Mouse (Mus musculus): Measurements from ENCODE around the gene Ric3. TPM values are rescaled to one million over a fixed set of nuclear protein-coding genes. Genes with fewer than 3 reads are reported as not detected.

Ric3 gene
- polyA plus RNA-seq, 1 experiment from 2014 or later = 0.58 TPM

DNA sequence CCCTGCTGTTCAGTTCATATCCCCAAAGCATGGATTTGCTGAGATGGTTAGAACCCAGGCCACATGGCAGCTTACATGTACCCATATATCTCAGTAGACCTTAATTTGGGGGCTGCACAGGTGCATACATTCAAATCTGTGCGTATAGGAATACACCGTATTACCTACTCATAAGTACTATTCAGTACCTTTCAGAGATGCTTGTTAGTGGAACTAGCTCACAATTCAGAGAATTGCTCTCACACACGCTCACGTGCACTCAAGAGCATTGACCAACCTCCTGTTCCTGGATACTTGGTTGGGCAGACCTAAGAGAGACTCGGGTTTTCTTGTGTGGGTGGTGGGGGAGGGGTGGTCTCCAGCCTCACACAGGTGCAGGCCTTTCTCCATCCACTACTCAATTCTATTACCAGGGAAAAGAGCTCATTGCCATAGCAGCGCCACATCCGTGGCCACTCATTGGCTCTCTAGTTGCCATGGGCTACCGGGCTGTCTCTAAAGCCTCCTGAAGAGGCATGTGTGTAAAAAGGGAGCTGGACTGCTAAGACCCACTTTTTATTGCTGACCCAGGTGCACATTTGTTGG, 71.4 kb downstream of the Ric3 start:
- H3K36me3 ChIP-seq (ENCODE audit: insufficient read depth, low read length) = no peaks in the 10 kb centered on the region
- H3K4me1 ChIP-seq (ENCODE audit: insufficient read depth, low read depth, low read length) = no peaks in the 10 kb centered on the region
- H3K9ac ChIP-seq (replicated peaks; ENCODE audit: low read depth) = no peak overlapping the region
- 45% methylated on average over 8 of the region's 8 CpGs for WGBS
- no peak overlapping the region for H3K4me3 ChIP-seq (ENCODE audit: low read depth, low read length)
- H3K27ac ChIP-seq (ENCODE audit: low read length) = no peak overlapping the region
- H3K27me3 ChIP-seq (replicated peaks; ENCODE audit: insufficient read depth, low read length) = peaks cover 17% of the 10 kb centered on the region
- H3K4me2 ChIP-seq (replicated peaks; ENCODE audit: low read depth, low read length) = no peak overlapping the region
- no peaks in the 10 kb centered on the region for H3K9me3 ChIP-seq (ENCODE audit: low read length)
- TF ChIP-seq EP300 (IDR thresholded peaks at IDR 0.05) = no peak
- no peak for TF ChIP-seq CTCF (IDR thresholded peaks at IDR 0.05)
- ATAC-seq = no peak
- no peak for DNase-seq (ENCODE audit: low spot score)

GRCm38 (mm10) chr7:109010720-109011595, 72.2 kb downstream of the Ric3 start:
- TF ChIP-seq CTCF (IDR thresholded peaks at IDR 0.05) = no peak
- no peak for TF ChIP-seq EP300 (IDR thresholded peaks at IDR 0.05)
- Histone ChIP-seq H3K27me3 (replicated peaks; ENCODE audit: insufficient read depth, low read length) (peaks cover 17% of the 10 kb centered on the region), H3K27ac (ENCODE audit: low read length) (no peak overlapping the region), H3K9me3 (ENCODE audit: low read length) (no peaks in the 10 kb centered on the region), H3K4me3 (ENCODE audit: low read depth, low read length) (peak overlapping the region; percentile 41), H3K4me1 (ENCODE audit: insufficient read depth, low read depth, low read length) (no peaks in the 10 kb centered on the region), H3K4me2 (replicated peaks; ENCODE audit: low read depth, low read length) (peak overlapping the region; percentile 75), H3K9ac (replicated peaks; ENCODE audit: low read depth) (no peak overlapping the region; the same call in 1 of the 2 replicates), H3K36me3 (ENCODE audit: insufficient read depth, low read length) (no peaks in the 10 kb centered on the region)
- DNase-seq (ENCODE audit: low spot score) (no peak), ATAC-seq (peak; percentile 43)
- 2% methylated on average over 67 of the region's 82 CpGs for WGBS

DNA sequence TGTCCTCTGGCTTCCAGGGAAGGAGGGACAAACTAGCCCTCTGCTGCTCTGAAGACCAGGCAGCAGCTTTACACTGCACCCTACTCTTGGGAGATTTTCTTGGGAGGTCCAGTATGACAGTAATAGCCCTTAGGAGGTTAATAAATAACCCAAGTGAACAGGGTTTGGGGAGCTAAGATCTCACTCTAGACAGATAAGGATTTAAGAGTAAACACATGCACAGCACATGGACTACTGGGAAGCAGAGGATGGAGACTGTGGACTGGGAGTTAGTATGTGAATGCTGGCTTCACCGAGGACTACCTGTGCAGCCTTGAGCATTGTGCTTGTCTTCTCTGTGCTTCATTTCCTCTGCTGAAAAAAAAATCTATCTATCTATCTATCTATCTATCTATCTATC, 73.9 kb downstream of the Ric3 start:
- H3K36me3 ChIP-seq (ENCODE audit: insufficient read depth, low read length) = no peaks in the 10 kb centered on the region
- 68% methylated on average over 1 of the region's 1 CpGs for WGBS
- H3K9me3 ChIP-seq (ENCODE audit: low read length) = no peaks in the 10 kb centered on the region
- H3K4me1 ChIP-seq (ENCODE audit: insufficient read depth, low read depth, low read length) = no peaks in the 10 kb centered on the region
- DNase-seq (ENCODE audit: low spot score) (no peak), ATAC-seq (no peak)
- H3K4me2 ChIP-seq (replicated peaks; ENCODE audit: low read depth, low read length) = no peak overlapping the region
- H3K9ac ChIP-seq (replicated peaks; ENCODE audit: low read depth) = no peak overlapping the region
- no peak overlapping the region for H3K4me3 ChIP-seq (ENCODE audit: low read depth, low read length)
- no peak overlapping the region for H3K27ac ChIP-seq (ENCODE audit: low read length)
- H3K27me3 ChIP-seq (replicated peaks; ENCODE audit: insufficient read depth, low read length) = peaks cover 17% of the 10 kb centered on the region
- TF ChIP-seq EP300 (IDR thresholded peaks at IDR 0.05) = no peak
- no peak for TF ChIP-seq CTCF (IDR thresholded peaks at IDR 0.05)

DNA sequence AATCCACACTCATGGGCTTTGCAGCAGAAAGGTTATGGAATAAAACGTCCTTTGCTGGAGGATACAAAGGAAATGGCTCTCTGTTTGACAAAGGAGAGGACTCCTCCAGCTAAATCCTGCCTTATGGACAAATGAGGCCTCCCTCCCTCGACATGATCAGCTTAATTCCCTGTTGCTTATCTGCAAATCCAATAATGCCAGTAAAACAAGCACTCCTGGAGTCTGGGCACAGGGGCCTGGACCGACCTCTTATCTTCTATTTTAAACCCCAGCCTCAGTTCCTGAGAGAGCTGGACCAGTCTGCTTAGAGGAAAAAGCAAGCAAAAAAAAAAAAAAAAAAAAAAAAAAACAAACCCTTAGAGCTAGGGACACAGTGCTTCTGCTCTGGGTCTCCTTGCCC, 79.5 kb downstream of the Ric3 start:
- H3K9ac ChIP-seq (replicated peaks; ENCODE audit: low read depth) = no peak overlapping the region
- no peak overlapping the region for H3K4me2 ChIP-seq (replicated peaks; ENCODE audit: low read depth, low read length)
- H3K27ac ChIP-seq (ENCODE audit: low read length) = no peak overlapping the region
- 16% methylated on average over 3 of the region's 3 CpGs for WGBS
- H3K4me3 ChIP-seq (ENCODE audit: low read depth, low read length) = no peak overlapping the region
- TF ChIP-seq CTCF (IDR thresholded peaks at IDR 0.05) (no peak), EP300 (IDR thresholded peaks at IDR 0.05) (no peak)
- ATAC-seq (no peak), DNase-seq (ENCODE audit: low spot score) (no peak)
- H3K36me3 ChIP-seq (ENCODE audit: insufficient read depth, low read length) = no peaks in the 10 kb centered on the region
- H3K27me3 ChIP-seq (replicated peaks; ENCODE audit: insufficient read depth, low read length) = no peaks in the 10 kb centered on the region
- H3K4me1 ChIP-seq (ENCODE audit: insufficient read depth, low read depth, low read length) = no peaks in the 10 kb centered on the region
- no peaks in the 10 kb centered on the region for H3K9me3 ChIP-seq (ENCODE audit: low read length)

DNA sequence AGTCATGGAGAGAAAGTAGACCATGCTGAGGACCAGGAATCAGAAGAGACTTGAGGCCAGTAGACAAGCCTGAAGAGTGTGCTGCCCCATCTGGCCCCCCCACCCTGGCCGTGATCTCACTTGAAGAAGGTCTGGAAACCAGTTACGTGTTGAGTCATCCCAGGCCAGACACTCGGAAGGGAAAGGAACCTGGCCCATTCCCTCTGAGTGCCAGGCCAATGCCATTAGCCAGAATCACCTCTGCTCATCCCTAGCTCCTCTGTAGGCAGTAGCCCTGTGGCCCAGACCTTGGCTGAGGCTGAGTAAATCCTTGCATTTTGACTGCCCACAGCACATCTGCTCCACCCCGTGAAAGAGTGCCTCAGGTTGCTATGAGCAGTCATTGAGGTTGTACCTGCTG, 81.2 kb downstream of the Ric3 start:
- no peak for ATAC-seq
- Histone ChIP-seq H3K27ac (ENCODE audit: low read length) (no peak overlapping the region), H3K4me1 (ENCODE audit: insufficient read depth, low read depth, low read length) (peaks cover 2% of the 10 kb centered on the region; the same call in 1 of the 2 replicates), H3K4me3 (ENCODE audit: low read depth, low read length) (no peak overlapping the region), H3K9ac (replicated peaks; ENCODE audit: low read depth) (no peak overlapping the region), H3K27me3 (replicated peaks; ENCODE audit: insufficient read depth, low read length) (no peaks in the 10 kb centered on the region), H3K36me3 (ENCODE audit: insufficient read depth, low read length) (no peaks in the 10 kb centered on the region), H3K9me3 (ENCODE audit: low read length) (no peaks in the 10 kb centered on the region), H3K4me2 (replicated peaks; ENCODE audit: low read depth, low read length) (no peak overlapping the region)
- DNase-seq (ENCODE audit: low spot score) = no peak
- TF ChIP-seq EP300 (IDR thresholded peaks at IDR 0.05) (no peak), CTCF (IDR thresholded peaks at IDR 0.05) (no peak)
- WGBS = 73% methylated on average over 4 of the region's 4 CpGs

GRCm38 (mm10) chr7:109000315-109000954, 82.7 kb downstream of the Ric3 start:
- Histone ChIP-seq H3K27me3 (replicated peaks; ENCODE audit: insufficient read depth, low read length) (no peaks in the 10 kb centered on the region), H3K36me3 (ENCODE audit: insufficient read depth, low read length) (no peaks in the 10 kb centered on the region), H3K9me3 (ENCODE audit: low read length) (no peaks in the 10 kb centered on the region), H3K9ac (replicated peaks; ENCODE audit: low read depth) (no peak overlapping the region), H3K4me1 (ENCODE audit: insufficient read depth, low read depth, low read length) (peaks cover 2% of the 10 kb centered on the region; the same call in 1 of the 2 replicates), H3K4me2 (replicated peaks; ENCODE audit: low read depth, low read length) (no peak overlapping the region), H3K4me3 (ENCODE audit: low read depth, low read length) (no peak overlapping the region), H3K27ac (ENCODE audit: low read length) (no peak overlapping the region)
- ATAC-seq = no peak
- TF ChIP-seq CTCF (IDR thresholded peaks at IDR 0.05) (peak; percentile 60), EP300 (IDR thresholded peaks at IDR 0.05) (no peak)
- 40% methylated on average over 4 of the region's 4 CpGs for WGBS
- DNase-seq (ENCODE audit: low spot score) = no peak
